Comparison of ENCODE assay signal across 16 mouse cellular contexts in the genomic region with DNA sequence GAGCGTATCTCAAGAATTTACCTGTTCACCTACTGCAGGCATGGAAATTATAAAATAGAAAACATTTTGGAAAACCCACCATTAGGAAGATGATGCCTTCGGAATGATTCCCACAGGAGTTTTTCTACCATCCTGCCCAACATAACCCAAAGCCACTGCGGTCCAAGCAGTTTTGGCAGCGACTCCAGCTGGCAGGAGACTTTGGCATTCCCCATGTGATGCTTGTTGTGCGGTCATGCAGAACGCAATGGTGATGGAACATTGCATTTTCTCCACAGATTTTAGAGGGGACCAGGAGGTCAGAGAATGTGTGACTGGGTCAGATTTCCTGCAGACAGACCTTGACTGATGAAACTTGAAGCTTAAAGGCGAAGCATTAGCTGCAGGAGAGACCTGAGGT.
A peak's percentile ranks its signal among the peaks of the same experiment; 100 is the strongest.
DNase-seq lines count a peak whose midpoint lies in the region; ATAC-seq and TF ChIP-seq lines count a peak whose summit lies in the region.
"Had no signal": no experiment of that assay in that cellular context is flagged by ENCODE, and none has a peak within 500 bp of the region (broad histone marks: within the 10 kb centered on the region; RNA-seq: fewer than 3 reads in every experiment).

No protein-coding gene starts in this region.

- H3K4me3 ChIP-seq in neural tube, embryonic 15.5 days (replicated peaks), result no peak overlapping the region
- H3K4me3 ChIP-seq in midbrain, embryonic 15.5 days, result no peak overlapping the region
- H3K4me3 ChIP-seq: heart, adult 2 months; hindbrain, embryonic 13.5 days; limb, embryonic 10.5 days; liver, embryonic 13.5 days; megakaryocyte, embryonic 14.5 days had no signal

- no peaks in the 10 kb centered on the region for H3K9me3 ChIP-seq in neural tube, embryonic 15.5 days (replicated peaks)
- H3K9me3 ChIP-seq in midbrain, embryonic 15.5 days, result no peaks in the 10 kb centered on the region
- H3K9me3 ChIP-seq: hindbrain, embryonic 13.5 days; limb, embryonic 10.5 days; liver, embryonic 13.5 days had no signal

- intact Hi-C loops in gastrocnemius, postnatal 14 days (cut with DNase I; ENCODE audit: low total_unique reads), result no loop called here

- WGBS in neural tube, embryonic 15.5 days, result 86% methylated on average over 7 of the region's 7 CpGs
- 85% methylated on average over 7 of the region's 7 CpGs for WGBS in midbrain, embryonic 15.5 days

- H3K27ac ChIP-seq in neural tube, embryonic 15.5 days (replicated peaks), result no peak overlapping the region
- no peak overlapping the region for H3K27ac ChIP-seq in midbrain, embryonic 15.5 days
- H3K27ac ChIP-seq: heart, adult 2 months; hindbrain, embryonic 13.5 days; limb, embryonic 10.5 days; liver, embryonic 13.5 days had no signal

- in situ Hi-C loops in Patski (cut with MboI; ENCODE audit: low pct_unique_long_range_greater_than_20kb), result no loop called here

- H3K36me3 ChIP-seq in neural tube, embryonic 15.5 days, result no peaks in the 10 kb centered on the region
- H3K36me3 ChIP-seq in midbrain, embryonic 15.5 days (replicated peaks), result no peaks in the 10 kb centered on the region
- H3K36me3 ChIP-seq: hindbrain, embryonic 13.5 days; limb, embryonic 10.5 days; liver, embryonic 13.5 days had no signal

- H3K4me1 ChIP-seq in neural tube, embryonic 15.5 days, result no peaks in the 10 kb centered on the region; the same call in 1 of the 2 replicates
- H3K4me1 ChIP-seq in midbrain, embryonic 15.5 days, result peaks cover 4% of the 10 kb centered on the region; the same call in 1 of the 2 replicates
- H3K4me1 ChIP-seq: hindbrain, embryonic 13.5 days; liver, embryonic 13.5 days had no signal

- POLR2A ChIA-PET in Patski (lab: Charles Lee), result no interaction called here

- DNase-seq in gastrocnemius, postnatal 25 days, result peak; percentile 10
- no peak for DNase-seq in gastrocnemius, postnatal 14 days
- DNase-seq in Patski (ENCODE audit: low read depth, low spot score), result peak; percentile 49
- peak; percentile 69 for DNase-seq in cerebellum, adult 9-10 months
- DNase-seq in kidney, postnatal 10 days, result peak; percentile 31
- DNase-seq in right cerebral cortex, adult 18-20 months, result no peak
- DNase-seq: heart, adult 2 months; liver, embryonic 13.5 days; thymus, postnatal 4 days had no signal

- TF ChIP-seq CTCF in Patski (IDR thresholded peaks at IDR 0.05), result no peak

- no peak overlapping the region for H3K9ac ChIP-seq in neural tube, embryonic 15.5 days (replicated peaks)
- H3K9ac ChIP-seq in midbrain, embryonic 15.5 days, result no peak overlapping the region
- H3K9ac ChIP-seq: hindbrain, embryonic 13.5 days; liver, embryonic 13.5 days had no signal

- no peak overlapping the region for H3K4me2 ChIP-seq in neural tube, embryonic 15.5 days
- H3K4me2 ChIP-seq in midbrain, embryonic 15.5 days, result no peak overlapping the region
- H3K4me2 ChIP-seq: hindbrain, embryonic 13.5 days; liver, embryonic 13.5 days had no signal

- CTCF ChIA-PET in Patski (lab: Charles Lee), result interaction anchor here (1.1 to 1.3 kb wide), 2 partner anchors 18 to 27 kb away, joined by 3 to 4 read pairs; no protein-coding TSS in a partner anchor

- peak; percentile 65 for ATAC-seq in Patski
- ATAC-seq in neural tube, embryonic 15.5 days (ENCODE audit: low FRiP score), result no peak
- ATAC-seq in midbrain, embryonic 15.5 days (replicated peaks), result no peak
- ATAC-seq: forebrain, embryonic 14.5 days; intestine, postnatal 0 days had no signal

- H3K27me3 ChIP-seq in Patski, result no peaks in the 10 kb centered on the region
- H3K27me3 ChIP-seq in neural tube, embryonic 15.5 days (replicated peaks), result no peaks in the 10 kb centered on the region
- no peaks in the 10 kb centered on the region for H3K27me3 ChIP-seq in midbrain, embryonic 15.5 days (replicated peaks)
- H3K27me3 ChIP-seq: hindbrain, embryonic 13.5 days; liver, embryonic 13.5 days; megakaryocyte, embryonic 14.5 days had no signal

Comparison
In these comparisons a context has a peak if more than half of its experiments do, and no peak if none do; other contexts are left out.
1. DNase-seq: peak in gastrocnemius, postnatal 25 days (single experiment), Patski (single experiment), cerebellum, adult 9-10 months (single experiment) and kidney, postnatal 10 days (single experiment); none in gastrocnemius, postnatal 14 days (single experiment) and right cerebral cortex, adult 18-20 months (single experiment).